Mouse (Mus musculus) leukemia stem cell, adult 10-12 weeks (primary cell): Measurements from ENCODE around the gene 4930444G20Rik. TPM values are rescaled to one million over a fixed set of nuclear protein-coding genes. Genes with fewer than 3 reads are reported as not detected.

ENCODE experiments used
- polyA plus RNA-seq: library from polyadenylated mRNA; stranded (reverse); fragments of >175 nt; gene quantifications from 2 replicates; pipeline ENCODE4 v1.2.3, GENCODE M21; 2012; ENCODE audit warnings: low replicate concordance

Gene 4930444G20Rik
- not detected in 2 replicates for polyA plus RNA-seq

DNA sequence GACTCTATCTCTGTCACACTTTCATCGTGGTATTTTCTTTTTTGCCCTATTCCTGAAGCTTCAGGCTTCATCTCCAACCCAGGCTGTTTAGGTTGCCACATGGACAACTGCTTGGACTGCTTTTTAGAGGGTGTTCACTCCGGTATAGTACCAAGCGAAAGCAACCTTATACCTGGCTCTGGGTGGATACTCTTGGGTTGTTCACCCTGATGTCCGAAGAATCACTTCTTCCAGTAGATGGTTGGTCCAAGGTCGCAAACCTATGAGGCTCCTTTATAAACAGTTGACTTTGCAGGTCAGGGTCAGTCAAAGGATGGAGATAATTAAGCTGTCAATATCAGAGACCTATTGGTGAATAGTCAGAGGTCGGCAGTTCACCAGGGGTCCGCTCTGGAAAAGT is at the start of gene 4930444G20Rik:
4930444G20Rik (minus strand) TSS at position 101 of the 400 bp plus-strand sequence.

Other genes starting within 250 kb of the 4930444G20Rik start
- gene Sgk1, start 185.9 kb downstream of the 4930444G20Rik start, polyA plus RNA-seq, result 2.4 TPM in 1 of 2 replicates, not detected in the other
- not detected in 2 replicates for gene E030030I06Rik, start 81.2 kb upstream of the 4930444G20Rik start, polyA plus RNA-seq
- gene Raet1e, start 90.5 kb upstream of the 4930444G20Rik start, polyA plus RNA-seq, result not detected in 2 replicates
- gene H60b, start 90.5 kb upstream of the 4930444G20Rik start, polyA plus RNA-seq, result not detected in 2 replicates